Mouse (Mus musculus) embryonic facial prominence, embryonic 13.5 days (tissue): ENCODE data around the gene Nt5e. TPM values are rescaled to one million over a fixed set of nuclear protein-coding genes. Genes with fewer than 3 reads are reported as not detected.

Experiments
- ATAC-seq: fragments of 200-750 bp; cut with Nextera tagmentation; 2 replicates; pipeline ENCODE4 v1.8.0; 2017; ENCODE audit warnings: low read depth; ENCODE audit not compliant: insufficient number of reproducible peaks, insufficient read depth, low FRiP score, low TSS enrichment
- H3K27ac ChIP-seq: fragments of 300-500 bp; sonication (generic); 2 replicates; pipeline ENCODE4 v1.5.1; 2015; ENCODE audit warnings: moderate library complexity, mild to moderate bottlenecking, inconsistent platforms
- H3K27me3 ChIP-seq: fragments of 300-500 bp; sonication (generic); 2 replicates; pipeline ENCODE4 v1.6.1; 2015; ENCODE audit warnings: mild to moderate bottlenecking, inconsistent platforms
- H3K36me3 ChIP-seq: fragments of 300-500 bp; sonication (generic); 2 replicates; pipeline ENCODE4 v1.6.1; 2015; ENCODE audit warnings: mild to moderate bottlenecking, inconsistent platforms
- H3K4me1 ChIP-seq: fragments of 300-500 bp; sonication (generic); 2 replicates; pipeline ENCODE4 v1.6.1; 2015; ENCODE audit warnings: inconsistent platforms
- H3K4me2 ChIP-seq: fragments of 300-500 bp; sonication (generic); 2 replicates; pipeline ENCODE4 v1.6.1; 2015; ENCODE audit warnings: moderate library complexity, mild to moderate bottlenecking, inconsistent platforms
- H3K4me3 ChIP-seq: fragments of 300-500 bp; sonication (generic); 2 replicates; pipeline ENCODE4 v1.5.1; 2015; ENCODE audit warnings: mild to moderate bottlenecking, inconsistent platforms
- H3K9ac ChIP-seq: fragments of 300-500 bp; sonication (generic); 2 replicates; pipeline ENCODE4 v1.6.1; 2015; ENCODE audit warnings: mild to moderate bottlenecking, inconsistent platforms
- H3K9me3 ChIP-seq: fragments of 300-500 bp; sonication (generic); 2 replicates; pipeline ENCODE4 v1.6.1; 2016; ENCODE audit warnings: inconsistent platforms
- WGBS: fragments of 180-500 bp; shearing (Covaris S2); methylation state at CpG from one replicate; pipeline ENCODE4 v1.1.7; 2015; ENCODE audit warnings: mixed read lengths; 5-methylcytosine and 5-hydroxymethylcytosine counted together
- polyA plus RNA-seq: library from polyadenylated mRNA; unstranded; fragments of >200 nt; fragmentation: Nextera tagmentation; extraction: Ambion mirVana; gene quantifications from 2 replicates; pipeline ENCODE4 v1.2.1, GENCODE M21; 2015

Gene Nt5e
- polyA plus RNA-seq, 1 experiment from 2014 or later = 6.7 TPM

DNA sequence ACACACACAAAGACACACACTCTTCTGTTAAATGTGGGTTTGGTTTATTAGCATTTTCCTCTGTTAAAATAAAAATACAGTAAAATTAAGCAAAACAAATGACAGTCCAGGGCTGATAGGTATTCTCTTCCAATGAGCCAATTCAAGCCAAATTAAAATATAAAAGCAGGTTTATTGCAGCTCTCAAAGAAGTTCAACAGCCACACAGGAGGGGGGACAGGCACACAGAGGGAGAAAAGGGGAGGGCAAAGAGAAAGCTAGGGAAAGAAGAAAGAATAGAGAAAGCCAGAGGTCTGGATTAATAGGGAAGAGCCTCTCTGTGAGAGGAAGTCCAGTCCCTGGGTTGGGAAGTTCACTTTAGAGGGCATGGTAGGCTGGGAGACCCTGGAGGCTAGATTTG is 7.8 kb upstream of the Nt5e start:
- Histone ChIP-seq H3K9me3 (no peaks in the 10 kb centered on the region), H3K27me3 (no peaks in the 10 kb centered on the region), H3K4me3 (no peak overlapping the region), H3K9ac (no peak overlapping the region), H3K4me2 (no peak overlapping the region), H3K4me1 (no peaks in the 10 kb centered on the region), H3K27ac (no peak overlapping the region), H3K36me3 (no peaks in the 10 kb centered on the region)
- no peak for ATAC-seq

DNA sequence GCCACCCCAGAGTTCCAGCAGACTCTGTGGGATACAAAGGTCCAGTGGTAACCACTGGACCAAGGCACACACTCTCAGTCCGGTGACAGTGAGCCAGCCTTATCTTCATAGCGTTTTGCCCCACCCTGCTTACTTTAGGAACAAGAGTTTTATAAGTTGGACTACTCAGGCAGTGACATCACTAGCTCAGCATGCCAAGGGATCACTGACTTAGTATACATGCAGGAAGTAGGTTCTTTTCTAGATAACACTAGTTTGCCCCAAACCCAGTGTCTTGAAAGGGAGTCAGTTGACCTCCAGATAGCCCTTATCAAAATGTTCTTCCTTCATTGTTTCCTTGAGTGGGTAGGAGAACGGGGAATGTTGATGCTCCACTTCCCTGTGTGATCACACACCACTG is 2.4 kb upstream of the Nt5e start:
- Histone ChIP-seq H3K9ac (no peak overlapping the region), H3K36me3 (no peaks in the 10 kb centered on the region), H3K4me3 (no peak overlapping the region), H3K27me3 (peaks cover 37% of the 10 kb centered on the region), H3K4me1 (peaks cover 6% of the 10 kb centered on the region; the same call in 1 of the 2 replicates), H3K9me3 (no peaks in the 10 kb centered on the region), H3K27ac (no peak overlapping the region), H3K4me2 (no peak overlapping the region)
- no peak for ATAC-seq
- 87% methylated on average over 3 of the region's 3 CpGs for WGBS

DNA sequence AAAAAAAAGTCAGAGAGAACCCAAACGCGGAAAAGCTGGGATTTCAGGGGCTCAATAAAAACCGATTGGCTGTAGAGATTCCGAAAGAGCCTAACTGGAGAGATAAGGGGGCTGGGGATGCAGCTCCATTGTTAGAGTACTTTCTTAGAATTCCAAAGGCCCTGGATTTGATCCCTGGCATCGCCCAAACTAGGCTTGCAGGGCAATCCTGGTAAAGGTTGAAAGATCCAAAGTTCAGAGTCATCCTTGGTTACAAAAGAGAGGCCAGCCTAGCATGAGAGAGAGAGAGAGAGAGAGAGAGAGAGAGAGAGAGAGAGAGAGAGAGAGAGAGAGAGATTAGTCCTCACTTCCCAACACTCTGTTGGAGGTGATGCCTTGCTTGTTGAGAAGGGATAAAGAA is 1.7 kb downstream of the Nt5e start:
- H3K4me1 ChIP-seq = peaks cover 12% of the 10 kb centered on the region
- H3K9ac ChIP-seq = no peak overlapping the region
- H3K27ac ChIP-seq = no peak overlapping the region
- H3K36me3 ChIP-seq = no peaks in the 10 kb centered on the region
- H3K27me3 ChIP-seq = peaks cover 53% of the 10 kb centered on the region
- no peak overlapping the region for H3K4me3 ChIP-seq
- no peak for ATAC-seq
- H3K4me2 ChIP-seq = peak overlapping the region; percentile 98
- no peaks in the 10 kb centered on the region for H3K9me3 ChIP-seq
- 21% methylated on average over 5 of the region's 5 CpGs for WGBS

GRCm38 (mm10) chr9:88329166-88329748 is 2.3 kb downstream of the Nt5e start:
- WGBS = 37% methylated on average over 10 of the region's 10 CpGs
- Histone ChIP-seq H3K4me3 (no peak overlapping the region), H3K9me3 (no peaks in the 10 kb centered on the region), H3K9ac (no peak overlapping the region), H3K27ac (no peak overlapping the region), H3K27me3 (peaks cover 53% of the 10 kb centered on the region), H3K4me2 (peak overlapping the region; percentile 98), H3K36me3 (no peaks in the 10 kb centered on the region), H3K4me1 (peaks cover 12% of the 10 kb centered on the region)
- ATAC-seq = no peak

GRCm38 (mm10) chr9:88330316-88330715 is 3.3 kb downstream of the Nt5e start:
- no peak overlapping the region for H3K27ac ChIP-seq
- peaks cover 12% of the 10 kb centered on the region for H3K4me1 ChIP-seq
- no peaks in the 10 kb centered on the region for H3K9me3 ChIP-seq
- no peak for ATAC-seq
- 58% methylated on average over 3 of the region's 3 CpGs for WGBS
- H3K36me3 ChIP-seq = no peaks in the 10 kb centered on the region
- no peak overlapping the region for H3K4me3 ChIP-seq
- H3K9ac ChIP-seq = no peak overlapping the region
- H3K4me2 ChIP-seq = peak overlapping the region; percentile 98; the same call in 1 of the 2 replicates
- peaks cover 51% of the 10 kb centered on the region for H3K27me3 ChIP-seq

DNA sequence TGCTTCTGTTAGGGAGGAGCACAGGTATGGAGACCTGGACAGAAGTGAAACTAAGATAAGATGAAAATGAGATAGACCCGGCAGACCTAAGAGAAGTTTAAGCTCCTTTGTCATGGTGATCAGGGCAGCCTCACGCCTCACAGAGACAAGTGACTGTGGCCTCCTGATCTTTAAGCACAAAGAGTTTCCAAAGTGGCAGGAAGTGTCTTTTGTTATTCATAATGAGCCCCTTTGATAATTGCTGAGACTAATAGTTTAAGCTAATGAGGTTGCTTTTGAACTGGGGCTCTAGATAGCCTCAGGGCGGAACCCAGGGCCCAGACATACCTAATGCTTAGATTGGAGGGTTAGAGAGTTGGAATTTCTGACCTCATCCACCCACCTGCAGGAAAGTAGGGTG is 5.5 kb downstream of the Nt5e start:
- H3K36me3 ChIP-seq = no peaks in the 10 kb centered on the region
- no peak; the same call in 1 of the 2 replicates for ATAC-seq
- no peak overlapping the region for H3K4me3 ChIP-seq
- H3K4me1 ChIP-seq = peaks cover 11% of the 10 kb centered on the region
- H3K9me3 ChIP-seq = no peaks in the 10 kb centered on the region
- H3K4me2 ChIP-seq = no peak overlapping the region
- H3K27me3 ChIP-seq = peaks cover 37% of the 10 kb centered on the region
- WGBS = 20% methylated on average over 3 of the region's 3 CpGs
- H3K27ac ChIP-seq = no peak overlapping the region
- H3K9ac ChIP-seq = no peak overlapping the region

- WGBS = 54% methylated on average over 1 of the region's 2 CpGs
- Histone ChIP-seq H3K9ac (no peak overlapping the region), H3K27me3 (peaks cover 5% of the 10 kb centered on the region), H3K27ac (no peak overlapping the region), H3K4me1 (peaks cover 6% of the 10 kb centered on the region; the same call in 1 of the 2 replicates), H3K4me3 (no peak overlapping the region), H3K4me2 (no peak overlapping the region), H3K36me3 (no peaks in the 10 kb centered on the region), H3K9me3 (no peaks in the 10 kb centered on the region)
- no peak for ATAC-seq
These were observed 8.8 kb downstream of the Nt5e start for GRCm38 (mm10) chr9:88335839-88336238.

DNA sequence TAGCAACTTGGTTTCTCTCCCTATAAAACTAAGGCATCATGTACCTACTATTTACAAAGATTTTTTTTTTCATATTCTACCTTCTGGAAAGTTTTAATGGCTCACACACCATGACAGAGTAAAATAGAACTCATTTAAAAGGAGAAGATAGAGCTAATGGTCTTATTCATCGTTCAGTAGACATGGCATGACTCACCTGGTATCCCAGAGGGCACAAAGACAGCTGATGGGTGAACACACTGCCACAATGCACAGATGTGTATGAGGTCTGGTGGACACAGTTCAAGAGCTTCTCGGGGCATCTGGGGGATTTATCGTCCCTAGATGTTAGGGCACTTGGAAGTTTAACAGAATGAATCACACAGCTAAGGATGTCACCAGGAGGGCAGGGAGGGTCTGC is 13.8 kb downstream of the Nt5e start:
- no peaks in the 10 kb centered on the region for H3K36me3 ChIP-seq
- no peak for ATAC-seq
- no peaks in the 10 kb centered on the region for H3K9me3 ChIP-seq
- H3K9ac ChIP-seq = no peak overlapping the region
- WGBS = 92% methylated on average over 3 of the region's 3 CpGs
- no peak overlapping the region for H3K4me2 ChIP-seq
- H3K4me1 ChIP-seq = no peaks in the 10 kb centered on the region
- H3K27me3 ChIP-seq = no peaks in the 10 kb centered on the region
- no peak overlapping the region for H3K27ac ChIP-seq
- H3K4me3 ChIP-seq = no peak overlapping the region

- no peaks in the 10 kb centered on the region for H3K27me3 ChIP-seq
- no peak overlapping the region for H3K27ac ChIP-seq
- no peak overlapping the region for H3K4me3 ChIP-seq
- H3K36me3 ChIP-seq = no peaks in the 10 kb centered on the region
- WGBS = 77% methylated on average over 7 of the region's 7 CpGs
- H3K9me3 ChIP-seq = no peaks in the 10 kb centered on the region
- no peak for ATAC-seq
- no peak overlapping the region for H3K4me2 ChIP-seq
- no peaks in the 10 kb centered on the region for H3K4me1 ChIP-seq
- no peak overlapping the region for H3K9ac ChIP-seq
These were observed 15.2 kb downstream of the Nt5e start for GRCm38 (mm10) chr9:88342241-88342640.

DNA sequence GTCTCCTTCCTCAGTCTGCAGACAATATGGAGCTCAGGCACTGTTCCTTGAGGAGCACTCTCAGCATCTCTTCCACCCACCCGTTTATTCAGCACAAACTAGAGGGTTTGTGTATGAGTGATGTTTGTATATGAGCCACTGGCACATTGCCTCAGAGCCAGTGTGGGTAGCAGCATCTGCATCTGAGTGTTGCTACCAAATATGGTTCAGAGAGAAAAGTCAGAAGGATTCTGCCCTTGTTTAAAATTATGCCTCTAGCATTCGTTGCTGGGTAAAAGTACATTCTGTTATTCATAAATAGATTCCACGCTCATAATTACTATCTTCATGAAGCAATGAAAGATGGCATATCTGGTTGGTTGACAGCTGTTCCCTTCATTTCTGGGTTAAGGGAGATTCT is 15.7 kb downstream of the Nt5e start:
- WGBS = 71% methylated on average over 3 of the region's 3 CpGs
- Histone ChIP-seq H3K9me3 (no peaks in the 10 kb centered on the region), H3K4me3 (no peak overlapping the region), H3K9ac (no peak overlapping the region), H3K4me1 (no peaks in the 10 kb centered on the region), H3K27ac (no peak overlapping the region), H3K27me3 (no peaks in the 10 kb centered on the region), H3K36me3 (no peaks in the 10 kb centered on the region), H3K4me2 (no peak overlapping the region)
- no peak for ATAC-seq

GRCm38 (mm10) chr9:88344424-88344823 is 17.4 kb downstream of the Nt5e start:
- Histone ChIP-seq H3K4me1 (no peaks in the 10 kb centered on the region), H3K36me3 (no peaks in the 10 kb centered on the region), H3K4me3 (no peak overlapping the region), H3K4me2 (no peak overlapping the region), H3K9me3 (no peaks in the 10 kb centered on the region), H3K27me3 (no peaks in the 10 kb centered on the region), H3K9ac (no peak overlapping the region), H3K27ac (no peak overlapping the region)
- no peak for ATAC-seq
- 86% methylated on average over 2 of the region's 2 CpGs for WGBS

- H3K9me3 ChIP-seq = no peaks in the 10 kb centered on the region
- no peak for ATAC-seq
- WGBS = 58% methylated on average over 5 of the region's 5 CpGs
These were observed 19.9 kb downstream of the Nt5e start for GRCm38 (mm10) chr9:88346857-88347256.

More at GRCm38 (mm10) chr9:88346857-88347256, 19.9 kb downstream of the Nt5e start:
- H3K9ac ChIP-seq = no peak overlapping the region
- H3K36me3 ChIP-seq = no peaks in the 10 kb centered on the region
- no peak overlapping the region for H3K4me3 ChIP-seq
- H3K27ac ChIP-seq = no peak overlapping the region
- peaks cover 5% of the 10 kb centered on the region for H3K4me1 ChIP-seq
- 0 out of 2 replicates have a peak, but pooled peaks cover 3% of the 10 kb centered on the region for H3K27me3 ChIP-seq
- H3K4me2 ChIP-seq = no peak overlapping the region
